Mouse (Mus musculus): Measurements from ENCODE around the gene Olfm2. TPM values are rescaled to one million over a fixed set of nuclear protein-coding genes. Genes with fewer than 3 reads are reported as not detected.
"Not testable (repeated sequence)": the region's sequence is repeated elsewhere in the genome, so short reads cannot be mapped to it uniquely, and the experiment has no call there.

Gene Olfm2
- polyA plus RNA-seq, 1 experiment, result not detected

DNA sequence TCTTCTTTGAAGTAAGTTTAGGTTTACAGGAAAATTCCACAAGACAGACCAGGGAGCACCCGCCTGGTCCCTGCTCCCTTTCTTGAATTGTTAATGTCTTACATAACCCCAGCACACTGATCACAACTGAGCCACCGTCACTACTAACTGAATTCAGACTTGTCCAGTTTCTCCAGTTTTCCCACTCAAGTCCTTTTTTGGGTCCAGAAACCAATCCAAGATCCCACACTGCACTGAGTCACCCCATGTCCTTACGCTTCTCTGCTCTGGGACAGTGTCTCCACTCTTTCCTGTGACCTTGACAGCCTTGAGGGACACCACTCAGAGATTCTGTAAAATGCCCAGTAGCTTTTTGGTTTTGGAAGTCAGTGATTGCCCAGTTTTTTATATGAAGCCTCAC lies 53.3 kb downstream of the Olfm2 start:
- Histone ChIP-seq H3K36me3 (ENCODE audit: control insufficient read depth) (no peaks in the 10 kb centered on the region), H3K4me1 (ENCODE audit: control insufficient read depth) (no peaks in the 10 kb centered on the region), H3K9me3 (ENCODE audit: control insufficient read depth, low read length) (no peaks in the 10 kb centered on the region), H3K4me3 (replicated peaks) (no peak overlapping the region), H3K27me3 (ENCODE audit: control insufficient read depth) (peaks cover 30% of the 10 kb centered on the region)
- TF ChIP-seq TAL1 (IDR thresholded peaks at IDR 0.05; ENCODE audit: low read length), result no peak
- no peak for TF ChIP-seq GATA1 (IDR thresholded peaks at IDR 0.05; ENCODE audit: low read length)

DNA sequence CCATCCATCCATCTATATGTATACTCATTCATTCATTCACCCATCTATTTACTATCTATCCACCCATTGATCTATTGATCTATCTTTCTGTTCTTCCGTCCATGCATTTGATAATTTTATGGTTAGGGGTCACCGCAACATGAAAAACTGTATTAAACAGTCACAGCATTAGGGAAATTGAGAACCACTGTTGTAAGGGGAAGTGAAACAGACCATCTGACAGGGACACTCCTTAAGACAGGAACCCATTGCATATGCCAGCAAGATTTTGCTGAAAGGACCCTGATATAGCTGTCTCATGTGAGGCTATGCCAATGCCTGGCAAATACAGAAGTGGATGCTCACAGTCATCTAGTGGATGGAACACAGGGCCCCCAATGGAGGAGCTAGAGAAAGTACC lies 55.7 kb downstream of the Olfm2 start:
- not testable (repeated sequence) for H3K36me3 ChIP-seq (ENCODE audit: control insufficient read depth); H3K4me3 ChIP-seq (replicated peaks); H3K4me1 ChIP-seq (ENCODE audit: control insufficient read depth); H3K9me3 ChIP-seq (ENCODE audit: control insufficient read depth, low read length)
- peaks cover 21% of the 10 kb centered on the region for H3K27me3 ChIP-seq (ENCODE audit: control insufficient read depth)

DNA sequence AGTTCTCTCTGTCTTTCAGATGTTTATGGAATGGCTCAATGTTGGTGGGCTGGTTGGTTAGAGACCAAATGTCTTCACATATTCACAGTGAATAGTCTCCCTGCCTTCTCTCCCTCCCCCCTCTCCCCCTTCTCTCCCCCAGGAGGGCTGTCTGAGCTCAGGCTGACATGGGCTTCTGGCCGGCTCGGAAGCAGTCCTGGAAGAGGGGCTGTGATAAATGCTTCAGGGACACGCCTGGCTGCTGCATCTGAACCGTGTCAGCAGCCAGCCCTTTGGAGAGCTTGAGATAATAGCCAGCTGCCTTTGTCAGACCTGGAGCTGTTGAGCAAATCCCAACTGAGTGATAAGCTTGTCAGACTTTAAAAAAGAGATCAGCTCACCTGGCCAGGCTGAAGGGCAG lies 56.2 kb downstream of the Olfm2 start:
- Histone ChIP-seq H3K9me3 (ENCODE audit: control insufficient read depth, low read length) (no peaks in the 10 kb centered on the region), H3K4me1 (ENCODE audit: control insufficient read depth) (no peaks in the 10 kb centered on the region), H3K27me3 (ENCODE audit: control insufficient read depth) (peaks cover 16% of the 10 kb centered on the region), H3K4me3 (replicated peaks) (no peak overlapping the region), H3K36me3 (ENCODE audit: control insufficient read depth) (no peaks in the 10 kb centered on the region)
- no peak for TF ChIP-seq GATA1 (IDR thresholded peaks at IDR 0.05; ENCODE audit: low read length)
- no peak for TF ChIP-seq TAL1 (IDR thresholded peaks at IDR 0.05; ENCODE audit: low read length)

DNA sequence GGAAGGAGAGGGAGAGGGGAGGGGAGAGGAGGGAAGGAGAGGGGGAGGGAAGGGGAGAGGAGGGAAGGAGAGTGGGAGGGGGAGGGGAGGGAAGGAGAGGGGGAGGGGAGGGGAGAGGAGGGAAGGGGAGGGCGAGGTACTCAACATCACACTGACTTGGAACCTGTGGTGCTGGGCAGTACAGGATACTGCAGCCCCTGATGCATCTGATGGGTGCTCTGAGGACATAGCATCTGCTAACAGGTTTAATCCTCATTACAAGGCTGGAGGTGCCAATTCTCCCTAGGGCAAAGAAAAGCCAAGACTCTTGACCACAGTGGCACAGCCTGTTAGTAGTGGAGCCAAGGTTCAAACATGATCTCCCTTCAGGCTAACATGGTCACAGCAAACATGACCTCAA lies 56.7 kb downstream of the Olfm2 start:
- Histone ChIP-seq H3K4me1 (ENCODE audit: control insufficient read depth) (no peaks in the 10 kb centered on the region), H3K27me3 (ENCODE audit: control insufficient read depth) (peaks cover 10% of the 10 kb centered on the region), H3K4me3 (replicated peaks) (no peak overlapping the region), H3K36me3 (ENCODE audit: control insufficient read depth) (no peaks in the 10 kb centered on the region), H3K9me3 (ENCODE audit: control insufficient read depth, low read length) (no peaks in the 10 kb centered on the region)
- no peak for TF ChIP-seq TAL1 (IDR thresholded peaks at IDR 0.05; ENCODE audit: low read length)
- TF ChIP-seq GATA1 (IDR thresholded peaks at IDR 0.05; ENCODE audit: low read length), result no peak

DNA sequence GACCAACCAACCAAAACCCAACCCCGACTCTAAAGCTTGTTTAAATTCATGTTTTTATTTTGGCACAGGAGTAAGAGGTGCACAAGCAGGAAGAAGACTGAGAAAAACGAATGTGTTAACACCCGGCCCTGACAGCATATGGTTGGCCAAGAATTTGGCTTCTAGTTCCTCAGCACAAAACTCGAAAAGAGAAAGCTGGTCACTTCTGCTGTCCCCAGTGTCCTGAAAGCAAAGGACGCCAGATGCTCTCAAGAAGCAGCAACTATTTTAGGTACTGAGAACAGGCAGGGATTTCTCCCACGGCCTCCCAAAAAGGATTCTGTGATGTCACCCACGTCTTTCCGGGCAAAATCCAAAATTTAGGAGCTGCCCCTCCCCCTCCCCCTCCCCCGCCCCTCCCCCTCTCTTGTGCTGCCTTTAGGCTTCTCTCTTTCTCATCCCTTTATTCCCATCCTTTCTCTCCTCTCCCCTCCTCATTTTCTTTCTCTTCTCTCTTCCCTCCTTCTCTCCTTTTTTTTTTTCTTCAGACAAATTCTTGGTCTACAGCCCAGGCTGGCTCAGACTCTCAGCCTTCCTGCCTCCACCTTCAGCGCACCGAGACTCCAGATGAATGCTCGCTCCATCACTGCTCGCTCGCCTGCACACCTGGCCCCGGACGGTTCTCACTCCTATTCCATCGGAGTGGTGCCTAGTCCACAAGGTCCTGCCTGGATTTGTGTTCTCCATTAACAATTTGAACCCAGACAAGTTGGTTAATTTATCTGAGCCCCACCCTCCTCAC lies 60.9 kb downstream of the Olfm2 start:
- H3K27me3 ChIP-seq (ENCODE audit: control insufficient read depth), result no peaks in the 10 kb centered on the region
- H3K36me3 ChIP-seq (ENCODE audit: control insufficient read depth), result no peaks in the 10 kb centered on the region
- H3K4me3 ChIP-seq (replicated peaks), result no peak overlapping the region
- TF ChIP-seq GATA1 (IDR thresholded peaks at IDR 0.05; ENCODE audit: low read length) (no peak), TAL1 (IDR thresholded peaks at IDR 0.05; ENCODE audit: low read length) (no peak)
- 0 out of 2 replicates have a peak, but pooled peaks cover 2% of the 10 kb centered on the region for H3K9me3 ChIP-seq (ENCODE audit: control insufficient read depth, low read length)
- H3K4me1 ChIP-seq (ENCODE audit: control insufficient read depth), result no peaks in the 10 kb centered on the region

DNA sequence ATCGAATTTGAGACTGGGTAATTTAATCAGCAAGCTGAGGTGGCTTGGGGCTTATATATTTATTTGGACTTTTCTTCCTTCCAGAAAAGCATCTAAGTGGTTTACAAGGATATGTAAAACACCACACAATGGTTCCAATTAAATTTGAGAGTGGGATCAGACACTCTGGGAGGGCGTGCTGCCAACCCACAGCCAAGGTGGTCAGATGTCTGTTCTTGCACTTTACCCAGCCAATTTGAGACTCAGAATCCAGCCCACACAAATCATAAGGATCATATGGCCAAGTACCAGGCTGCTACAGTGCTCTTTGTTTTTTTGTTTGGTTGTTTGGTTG lies 63.8 kb downstream of the Olfm2 start:
- Histone ChIP-seq H3K4me3 (replicated peaks) (no peak overlapping the region), H3K4me1 (ENCODE audit: control insufficient read depth) (no peaks in the 10 kb centered on the region), H3K9me3 (ENCODE audit: control insufficient read depth, low read length) (0 out of 2 replicates have a peak, but pooled peaks cover 2% of the 10 kb centered on the region), H3K36me3 (ENCODE audit: control insufficient read depth) (no peaks in the 10 kb centered on the region), H3K27me3 (ENCODE audit: control insufficient read depth) (peaks cover 3% of the 10 kb centered on the region; the same call in 1 of the 2 replicates)
- TF ChIP-seq GATA1 (IDR thresholded peaks at IDR 0.05; ENCODE audit: low read length), result no peak

DNA sequence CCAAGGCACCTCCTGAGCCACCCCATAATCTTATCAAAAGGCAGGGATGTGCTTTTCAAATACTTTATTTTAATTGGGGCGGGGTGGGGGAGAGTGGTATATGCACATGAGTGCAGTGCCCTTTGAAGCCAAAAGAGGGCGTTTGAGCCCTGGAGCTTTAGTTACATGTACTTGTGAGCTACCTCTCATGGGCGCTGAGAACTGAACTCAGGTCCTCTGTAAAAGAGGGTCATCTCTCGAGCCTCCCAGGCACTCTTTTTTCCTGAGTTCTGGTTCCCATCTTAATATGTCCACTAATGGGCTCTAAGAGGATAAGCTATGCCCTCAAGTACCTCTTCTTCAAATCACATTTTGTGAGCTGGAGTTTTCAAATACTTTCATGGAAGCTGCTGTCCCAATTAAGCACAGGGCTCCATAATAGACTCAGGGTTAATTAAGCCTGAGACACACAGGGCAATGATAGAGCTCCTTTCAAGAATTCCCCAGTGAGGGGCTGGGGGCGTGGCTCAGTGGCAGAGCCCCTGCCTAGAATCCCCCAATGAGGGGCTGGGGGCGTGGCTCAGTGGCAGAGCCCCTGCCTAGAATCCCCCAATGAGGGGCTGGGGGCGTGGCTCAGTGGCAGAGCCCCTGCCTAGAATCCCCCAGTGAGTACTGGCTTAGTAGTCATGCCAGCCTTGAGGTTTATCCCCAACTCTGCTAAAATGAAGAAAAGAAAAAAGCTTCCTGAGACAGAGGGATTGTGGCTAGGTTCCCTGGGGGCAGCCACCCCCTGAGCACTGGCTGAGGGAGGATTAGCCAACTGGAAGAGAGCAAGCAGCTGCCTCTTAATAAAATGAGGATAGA lies 64.4 kb downstream of the Olfm2 start:
- Histone ChIP-seq H3K27me3 (ENCODE audit: control insufficient read depth) (peaks cover 3% of the 10 kb centered on the region; the same call in 1 of the 2 replicates), H3K4me1 (ENCODE audit: control insufficient read depth) (no peaks in the 10 kb centered on the region), H3K4me3 (replicated peaks) (no peak overlapping the region), H3K36me3 (ENCODE audit: control insufficient read depth) (no peaks in the 10 kb centered on the region), H3K9me3 (ENCODE audit: control insufficient read depth, low read length) (0 out of 2 replicates have a peak, but pooled peaks cover 2% of the 10 kb centered on the region)
- TF ChIP-seq TAL1 (IDR thresholded peaks at IDR 0.05; ENCODE audit: low read length), result no peak
- no peak for TF ChIP-seq GATA1 (IDR thresholded peaks at IDR 0.05; ENCODE audit: low read length)

DNA sequence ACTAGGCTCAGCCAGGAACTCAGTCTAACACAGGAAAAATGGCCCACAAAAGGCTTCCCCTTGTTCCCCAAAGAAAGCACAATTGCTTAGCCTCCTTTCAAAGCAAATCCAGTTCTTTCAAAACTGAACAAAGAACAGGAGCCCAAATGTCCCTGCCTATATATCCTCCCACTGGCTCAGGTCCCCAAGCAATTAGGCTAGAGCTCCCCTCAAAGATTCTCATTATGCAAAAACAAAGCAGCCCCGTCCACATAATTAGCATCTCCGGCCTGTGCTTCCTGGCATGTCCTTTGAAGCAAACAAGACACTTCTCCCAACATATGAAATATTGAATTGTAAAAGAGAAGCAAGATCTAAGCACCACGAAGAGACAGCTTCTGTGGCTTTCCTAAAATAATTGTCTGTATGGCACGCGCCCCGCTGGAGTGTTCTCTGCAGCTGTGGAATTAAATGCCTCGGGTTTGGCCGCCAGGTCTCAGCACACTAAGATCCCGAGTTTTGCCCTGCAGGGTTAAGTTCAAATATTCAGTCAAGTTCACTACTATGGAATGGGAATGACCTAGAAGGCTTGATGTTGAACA lies 65.7 kb downstream of the Olfm2 start:
- H3K4me1 ChIP-seq (ENCODE audit: control insufficient read depth), result no peaks in the 10 kb centered on the region
- peaks cover 3% of the 10 kb centered on the region; the same call in 1 of the 2 replicates for H3K27me3 ChIP-seq (ENCODE audit: control insufficient read depth)
- 0 out of 2 replicates have a peak, but pooled peaks cover 2% of the 10 kb centered on the region for H3K9me3 ChIP-seq (ENCODE audit: control insufficient read depth, low read length)
- no peaks in the 10 kb centered on the region for H3K36me3 ChIP-seq (ENCODE audit: control insufficient read depth)
- H3K4me3 ChIP-seq (replicated peaks), result no peak overlapping the region
- TF ChIP-seq TAL1 (IDR thresholded peaks at IDR 0.05; ENCODE audit: low read length) (no peak), GATA1 (IDR thresholded peaks at IDR 0.05; ENCODE audit: low read length) (no peak)

DNA sequence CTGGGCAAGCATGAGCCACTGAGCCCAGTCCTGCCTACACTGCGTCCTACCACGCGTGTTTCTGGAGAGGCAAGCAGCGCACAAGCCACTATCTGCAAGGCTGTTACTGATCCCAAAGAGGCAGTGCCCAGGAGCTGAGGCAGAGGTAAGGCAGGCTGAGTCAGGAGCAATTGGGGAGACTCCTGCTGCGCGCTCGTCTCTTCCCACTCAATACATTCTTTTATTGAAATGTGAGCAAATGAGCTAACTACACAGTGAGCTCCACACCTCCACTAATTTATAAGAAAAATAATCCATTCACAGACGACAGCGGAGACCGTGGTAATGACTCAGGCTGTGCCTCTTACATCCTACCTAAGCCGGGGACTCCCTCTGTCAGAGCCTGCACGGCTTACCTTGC lies 68.3 kb downstream of the Olfm2 start:
- no peaks in the 10 kb centered on the region for H3K36me3 ChIP-seq (ENCODE audit: control insufficient read depth)
- peaks cover 3% of the 10 kb centered on the region; the same call in 1 of the 2 replicates for H3K27me3 ChIP-seq (ENCODE audit: control insufficient read depth)
- TF ChIP-seq GATA1 (IDR thresholded peaks at IDR 0.05; ENCODE audit: low read length) (no peak), TAL1 (IDR thresholded peaks at IDR 0.05; ENCODE audit: low read length) (no peak)
- no peaks in the 10 kb centered on the region for H3K4me1 ChIP-seq (ENCODE audit: control insufficient read depth)
- 0 out of 2 replicates have a peak, but pooled peaks cover 2% of the 10 kb centered on the region for H3K9me3 ChIP-seq (ENCODE audit: control insufficient read depth, low read length)
- no peak overlapping the region for H3K4me3 ChIP-seq (replicated peaks)

Measured in erythroblast, embryonic 14.5 days (primary cell).